Mouse (Mus musculus): Measurements from ENCODE around the gene Copg2.
A peak's percentile ranks its signal among the peaks of the same experiment; 100 is the strongest.

- 0 out of 2 replicates have a peak, but pooled peaks have one; percentile 25 for TF ChIP-seq POLR2A (IDR thresholded peaks at IDR 0.05; ENCODE audit: insufficient read depth, low read depth, low read length)
- TF ChIP-seq CTCF (IDR thresholded peaks at IDR 0.05) = no peak
- peak; percentile 57; the same call in 1 of the 2 replicates for TF ChIP-seq EP300 (IDR thresholded peaks at IDR 0.05; ENCODE audit: insufficient read depth, low read depth, low read length)
Observed at GRCm38 (mm10) chr6:30700182-30700581, 196.4 kb downstream of the Copg2 start.

Measured in heart, adult 2 months (tissue).